9 mouse cellular contexts compared by ENCODE assay signal in genomic region chr1:58677575-58677974, GRCm38 (mm10). TPM values are rescaled to one million over a fixed set of nuclear protein-coding genes. Genes with fewer than 3 reads are reported as not detected.
DNase-seq lines count a peak whose midpoint lies in the region; ATAC-seq and TF ChIP-seq lines count a peak whose summit lies in the region.
"Had no signal": no experiment of that assay in that cellular context is flagged by ENCODE, and none has a peak within 500 bp of the region (broad histone marks: within the 10 kb centered on the region; RNA-seq: fewer than 3 reads in every experiment).

No protein-coding gene starts in this region.

- no peak overlapping the region for H3K27ac ChIP-seq in kidney, adult 2 months (ENCODE audit: insufficient read depth, low read depth, low read length)
- H3K27ac ChIP-seq in kidney, embryonic 14.5 days (ENCODE audit: low read depth, low read length): no peak overlapping the region
- H3K27ac ChIP-seq in lung, postnatal 0 days (ENCODE audit: low read length): no peak overlapping the region
- H3K27ac ChIP-seq: limb, embryonic 15.5 days had no signal

- no peaks in the 10 kb centered on the region for H3K4me1 ChIP-seq in kidney, adult 2 months (ENCODE audit: control insufficient read depth, insufficient read depth, low read length)
- H3K4me1 ChIP-seq in kidney, embryonic 14.5 days (ENCODE audit: control insufficient read depth, insufficient read depth, low read length): no peaks in the 10 kb centered on the region
- no peaks in the 10 kb centered on the region for H3K4me1 ChIP-seq in lung, postnatal 0 days (ENCODE audit: insufficient read depth, low read depth, low read length)
- H3K4me1 ChIP-seq: limb, embryonic 15.5 days had no signal

- no peaks in the 10 kb centered on the region for H3K27me3 ChIP-seq in kidney, adult 2 months (replicated peaks; ENCODE audit: control insufficient read depth, insufficient read depth, low read length)
- H3K27me3 ChIP-seq in kidney, embryonic 14.5 days (ENCODE audit: control insufficient read depth, insufficient read depth, low read length): no peaks in the 10 kb centered on the region
- H3K27me3 ChIP-seq in lung, postnatal 0 days (replicated peaks; ENCODE audit: insufficient read depth, low read length): no peaks in the 10 kb centered on the region
- H3K27me3 ChIP-seq: limb, embryonic 15.5 days had no signal

- 94% methylated on average over 1 of the region's 1 CpGs for WGBS in kidney, adult 2 months
- 79% methylated on average over 1 of the region's 1 CpGs for WGBS in kidney, embryonic 14.5 days
- 88% methylated on average over 1 of the region's 1 CpGs for WGBS in lung, postnatal 0 days

- TF ChIP-seq EP300 in lung, postnatal 0 days (IDR thresholded peaks at IDR 0.05): no peak

- H3K4me3 ChIP-seq in kidney, adult 2 months (ENCODE audit: insufficient read depth, low read depth, low read length): no peak overlapping the region
- H3K4me3 ChIP-seq in kidney, embryonic 14.5 days (ENCODE audit: low read length): no peak overlapping the region
- H3K4me3 ChIP-seq in lung, postnatal 0 days (ENCODE audit: low read depth, low read length): no peak overlapping the region
- H3K4me3 ChIP-seq: limb, embryonic 15.5 days had no signal

- DNase-seq in kidney, adult 2 months: peak; percentile 56
- peak; percentile 33 to 50 for DNase-seq in CD8-positive naive resting alpha-beta T cell, adult 2 months (ENCODE audit: low read depth in 2 of 2, low spot score in 2 of 2)
- DNase-seq in adrenal gland, postnatal 25 days: peak; percentile 18
- DNase-seq in lung, postnatal 0 days (ENCODE audit: low spot score): peak; percentile 63
- DNase-seq in thymus, postnatal 14 days: peak; percentile 62
- no peak for DNase-seq in ovary, postnatal 14 days (ENCODE audit: low spot score)

- ATAC-seq in kidney, embryonic 14.5 days (ENCODE audit: low FRiP score, low TSS enrichment): no peak
- peak; percentile 59; the same call in 1 of the 2 replicates for ATAC-seq in erythroid progenitor cell, adult 5-6 weeks (replicated peaks; ENCODE audit: low FRiP score, poor library complexity, severe bottlenecking)
- no peak for ATAC-seq in lung, postnatal 0 days

- no peaks in the 10 kb centered on the region for H3K9me3 ChIP-seq in kidney, embryonic 14.5 days (ENCODE audit: control insufficient read depth, low read length)
- H3K9me3 ChIP-seq in lung, postnatal 0 days (ENCODE audit: low read length): no peaks in the 10 kb centered on the region
- H3K9me3 ChIP-seq: limb, embryonic 15.5 days had no signal

- H3K9ac ChIP-seq in kidney, embryonic 14.5 days (ENCODE audit: low read depth, low read length): no peak overlapping the region
- H3K9ac ChIP-seq in lung, postnatal 0 days (replicated peaks; ENCODE audit: low read depth): no peak overlapping the region
- H3K9ac ChIP-seq: limb, embryonic 15.5 days had no signal

- 0 out of 2 replicates have a peak, but pooled peaks have one; percentile 13 for TF ChIP-seq CTCF in kidney, adult 2 months (conservative IDR thresholded peaks at IDR 0.05; ENCODE audit: insufficient read depth, insufficient read length, low read depth, low read length)
- peak; percentile 72 for TF ChIP-seq CTCF in lung, postnatal 0 days (IDR thresholded peaks at IDR 0.05)

- TF ChIP-seq POLR2A in kidney, adult 2 months (IDR thresholded peaks at IDR 0.05; ENCODE audit: low read depth, low read length): no peak

- no peaks in the 10 kb centered on the region for H3K36me3 ChIP-seq in kidney, adult 2 months (ENCODE audit: control insufficient read depth, insufficient read depth, low read length)
- H3K36me3 ChIP-seq in kidney, embryonic 14.5 days (ENCODE audit: control insufficient read depth, insufficient read depth, low read length): no peaks in the 10 kb centered on the region
- no peaks in the 10 kb centered on the region for H3K36me3 ChIP-seq in lung, postnatal 0 days (ENCODE audit: insufficient read depth, low read length)
- H3K36me3 ChIP-seq: limb, embryonic 15.5 days had no signal

- no peak overlapping the region for H3K4me2 ChIP-seq in kidney, embryonic 14.5 days (replicated peaks; ENCODE audit: low read depth, low read length)
- no peak overlapping the region for H3K4me2 ChIP-seq in lung, postnatal 0 days (replicated peaks; ENCODE audit: low read depth, low read length)
- H3K4me2 ChIP-seq: limb, embryonic 15.5 days had no signal

RNA-seq across cellular contexts. Expression of gene Als2cr12, which starts 18.2 kb away (rescaled TPM):
- 0.80 and 0.88 TPM in 2 replicates for polyA plus RNA-seq in kidney, adult 2 months (2012; rRNA removed)
- not detected in 2 replicates for polyA plus RNA-seq in kidney, embryonic 14.5 days (2014; fragmentation: Nextera tagmentation; extraction: Ambion mirVana)
- 0.91 and 1.00 TPM in 2 replicates for total RNA-seq in adrenal gland, postnatal 25 days (2021)
- not detected in 2 replicates for total RNA-seq in erythroid progenitor cell, adult 5-6 weeks (2015; ENCODE audit: low replicate concordance)
- not detected in 2 replicates for total RNA-seq in erythroid progenitor cell, adult 5-6 weeks (2017; ENCODE audit: low replicate concordance)
- 0.11 and 0.21 TPM in 2 replicates for polyA plus RNA-seq in lung, postnatal 0 days (2015; fragmentation: Nextera tagmentation; extraction: Ambion mirVana)

RNA-seq across cellular contexts. Expression of gene Cflar, which starts 33.7 kb away (rescaled TPM):
- polyA plus RNA-seq in kidney, adult 2 months (2012; rRNA removed): 65.8 and 71.1 TPM in 2 replicates
- polyA plus RNA-seq in kidney, embryonic 14.5 days (2014; fragmentation: Nextera tagmentation; extraction: Ambion mirVana): 34.0 and 39.6 TPM in 2 replicates
- total RNA-seq in adrenal gland, postnatal 25 days (2021): 104 and 122 TPM in 2 replicates
- 19.1 and 45.7 TPM in 2 replicates for total RNA-seq in erythroid progenitor cell, adult 5-6 weeks (2015; ENCODE audit: low replicate concordance)
- 38.1 and 40.9 TPM in 2 replicates for total RNA-seq in erythroid progenitor cell, adult 5-6 weeks (2017; ENCODE audit: low replicate concordance)
- 62.1 and 62.2 TPM in 2 replicates for polyA plus RNA-seq in lung, postnatal 0 days (2015; fragmentation: Nextera tagmentation; extraction: Ambion mirVana)
